Mouse (Mus musculus): ENCODE measurements around the gene Gm21440.
"Not testable (repeated sequence)": the region's sequence is repeated elsewhere in the genome, so short reads cannot be mapped to it uniquely, and the experiment has no call there.

Gene Gm21440

GRCm38 (mm10) chrY:13252091-13252490, at the start of gene Gm21440, which contains the start of gene Gm21454:
Gene Gm21440, plus strand, starts transcription at chrY:13252391.
Gene Gm21454, plus strand, starts transcription at chrY:13252442.
- DNase-seq = not testable (repeated sequence)

- DNase-seq = not testable (repeated sequence)
Observed at GRCm38 (mm10) chrY:13223828-13224227, 28.4 kb upstream of the Gm21440 start, which contains the start of gene Gm21828. Gene Gm21828, minus strand, starts transcription at chrY:13223928.

Data from thymus, adult 18-20 months (tissue).